Mouse (Mus musculus) gastrocnemius, postnatal 10 days (tissue): ENCODE results near the gene Foxm1. TPM values are rescaled to one million over a fixed set of nuclear protein-coding genes. Genes with fewer than 3 reads are reported as not detected.
A peak's percentile ranks its signal among the peaks of the same experiment; 100 is the strongest.

Source experiments
- DNase-seq: peaks from one replicate; pipeline ENCODE4 v3.0.0; 2021; ENCODE audit warnings: mixed read lengths
- long read RNA-seq, 2 experiments: library from polyadenylated mRNA; stranded (forward); transcript quantifications; one replicate each; pipeline ENCODE4 v2.0.0; 2021
- total RNA-seq, 2 experiments: library from RNA; stranded (reverse); gene quantifications; 2 replicates each; pipeline ENCODE4 v1.2.3; 2021

Gene Foxm1
- total RNA-seq: 10 to 100 TPM in 1 of 2 experiments, 1 to 10 TPM in 1; 8.6 to 10.4 TPM
- long read RNA-seq, experiment 1, full-length matches to known transcripts: 8 of 16 reads
- long read RNA-seq, experiment 1, partial matches to known transcripts: 4 of 16 reads
- long read RNA-seq, experiment 1, other reads (novel, unspliced or antisense): 4 of 16 reads
- long read RNA-seq, experiment 2, full-length matches to known transcripts: 1 of 5 reads
- long read RNA-seq, experiment 2, partial matches to known transcripts: 0 of 5 reads
- long read RNA-seq, experiment 2, other reads (novel, unspliced or antisense): 4 of 5 reads

GRCm38 (mm10) chr6:128362381-128363006, at the start of gene Foxm1, which contains the start of gene Rhno1:
Gene Foxm1, plus strand, starts transcription at chr6:128362967.
Gene Rhno1, minus strand, starts transcription at chr6:128362911.
- DNase-seq: peak; percentile 87

DNA sequence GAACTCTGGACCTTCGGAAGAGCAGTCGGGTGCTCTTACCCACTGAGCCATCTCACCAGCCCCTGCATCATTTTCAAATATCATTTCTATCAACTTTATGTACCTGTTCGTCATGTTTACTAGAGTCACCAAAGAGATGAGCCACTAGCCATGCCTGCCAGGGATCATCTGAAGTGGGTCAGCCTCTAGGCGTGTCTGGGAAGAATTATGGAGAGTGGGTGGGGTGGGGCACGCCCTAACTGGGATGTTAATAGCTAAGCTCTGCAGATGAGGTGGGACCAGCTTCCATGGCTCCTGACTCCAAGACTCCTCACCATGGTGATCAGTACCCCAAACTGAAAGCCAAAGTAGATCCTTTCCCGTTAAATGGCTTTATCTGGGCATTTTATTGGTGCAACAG, 48.0 kb upstream of the Foxm1 start:
- DNase-seq: no peak

DNA sequence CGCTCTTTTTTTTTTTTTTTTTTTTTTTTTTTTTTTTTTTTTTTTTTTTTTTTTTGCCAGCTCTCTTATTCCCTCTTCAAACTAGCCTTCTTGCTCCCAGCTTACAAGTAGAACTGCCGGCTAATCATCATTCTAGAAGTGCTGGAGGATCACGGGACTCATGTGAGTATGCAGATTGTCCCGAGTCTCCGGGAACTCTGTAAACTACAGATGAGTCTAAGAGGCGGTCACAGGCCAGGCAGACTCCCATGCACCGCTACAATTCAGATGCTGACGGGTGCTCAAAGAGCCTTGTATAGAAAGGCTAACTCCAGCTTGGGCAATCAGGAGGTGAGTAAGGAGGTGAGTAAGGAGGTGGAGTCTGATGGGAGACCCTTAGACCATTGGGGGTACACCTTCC, 47.2 kb upstream of the Foxm1 start:
- no peak for DNase-seq

DNA sequence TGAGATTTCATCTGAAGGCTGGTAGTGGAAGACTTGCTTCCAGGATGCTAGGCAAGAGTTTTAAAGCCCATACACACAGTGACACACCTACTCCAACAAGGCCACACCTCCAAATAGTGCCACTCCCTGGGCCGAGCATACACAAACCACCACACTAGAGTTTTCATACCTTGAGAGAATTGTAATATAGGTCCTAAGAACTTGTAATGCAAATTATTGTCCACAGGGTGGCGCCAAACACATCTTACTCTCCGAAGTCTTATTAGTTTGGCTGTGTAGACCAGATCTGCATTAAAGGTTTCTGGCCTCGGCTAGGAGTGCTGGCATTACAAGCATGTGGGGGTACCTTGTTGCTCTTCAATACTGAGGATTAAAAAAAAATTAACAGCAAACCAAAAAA, 44.5 kb upstream of the Foxm1 start:
- DNase-seq: peak; percentile 48

- DNase-seq: peak; percentile 74
These were observed 28.2 kb upstream of the Foxm1 start for GRCm38 (mm10) chr6:128334397-128335124.

GRCm38 (mm10) chr6:128337467-128337866, 25.3 kb upstream of the Foxm1 start:
- no peak for DNase-seq

DNA sequence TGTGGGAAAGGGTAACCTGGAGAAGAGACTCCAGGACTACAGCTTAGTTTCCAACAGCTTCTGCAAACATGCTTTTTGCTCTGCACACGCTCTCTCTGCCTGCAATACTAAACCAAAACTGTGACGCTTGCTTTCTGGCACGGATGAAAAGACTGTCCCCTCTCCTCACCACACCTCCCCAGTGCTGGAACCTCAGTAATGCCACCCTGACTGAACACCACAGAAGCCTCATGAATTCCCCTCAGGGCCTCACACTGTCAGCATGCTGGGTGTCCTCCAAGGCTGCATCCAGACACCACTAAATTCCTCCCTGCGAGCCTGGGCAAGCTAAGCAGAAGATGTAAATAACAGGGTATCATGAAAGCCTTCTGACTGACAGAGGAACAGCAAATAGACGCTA, 23.9 kb upstream of the Foxm1 start:
- no peak for DNase-seq

- DNase-seq: no peak
These were observed 20.6 kb upstream of the Foxm1 start for GRCm38 (mm10) chr6:128341956-128342723.

DNA sequence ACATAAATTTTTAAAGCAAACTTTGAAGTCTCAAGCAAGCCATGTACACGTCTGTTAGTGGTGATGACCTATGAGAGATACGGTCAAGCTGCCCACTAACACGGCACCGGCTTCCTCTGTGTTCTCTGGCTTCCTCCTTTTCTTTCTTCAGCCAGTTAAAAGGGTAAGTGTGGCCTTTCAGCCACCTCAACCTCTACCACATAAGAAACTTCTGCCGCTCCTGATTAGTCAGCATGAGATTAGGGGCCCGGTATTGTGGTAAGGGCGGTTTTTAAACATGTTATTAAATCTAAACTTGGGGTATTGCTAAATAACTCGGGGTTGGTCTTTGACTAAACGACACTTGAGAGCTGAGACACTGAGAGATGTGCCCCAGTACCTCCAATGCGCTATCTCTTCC, 17.1 kb upstream of the Foxm1 start:
- DNase-seq: no peak

DNA sequence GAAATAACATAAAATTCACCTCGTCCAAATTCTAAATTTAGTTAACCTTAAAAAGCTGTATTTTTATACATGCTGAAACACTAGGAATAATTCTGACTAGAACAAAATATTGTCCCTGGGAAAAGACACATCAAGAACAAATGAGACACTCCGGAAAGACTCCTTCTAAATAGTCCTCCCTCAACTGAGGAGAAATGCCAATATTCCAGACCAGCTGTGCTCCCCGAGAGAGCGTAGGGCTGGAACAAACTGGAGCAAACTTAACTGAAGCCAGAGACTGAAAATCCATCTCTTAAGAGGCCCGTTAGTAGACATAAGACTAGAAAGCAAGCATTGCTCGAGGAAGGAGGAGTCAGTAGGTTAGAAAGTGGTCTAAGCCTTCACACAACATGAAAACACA, 16.0 kb upstream of the Foxm1 start:
- DNase-seq: no peak

GRCm38 (mm10) chr6:128349711-128350110, 13.1 kb upstream of the Foxm1 start:
- no peak for DNase-seq

GRCm38 (mm10) chr6:128354140-128354539, 8.6 kb upstream of the Foxm1 start:
- DNase-seq: no peak

DNA sequence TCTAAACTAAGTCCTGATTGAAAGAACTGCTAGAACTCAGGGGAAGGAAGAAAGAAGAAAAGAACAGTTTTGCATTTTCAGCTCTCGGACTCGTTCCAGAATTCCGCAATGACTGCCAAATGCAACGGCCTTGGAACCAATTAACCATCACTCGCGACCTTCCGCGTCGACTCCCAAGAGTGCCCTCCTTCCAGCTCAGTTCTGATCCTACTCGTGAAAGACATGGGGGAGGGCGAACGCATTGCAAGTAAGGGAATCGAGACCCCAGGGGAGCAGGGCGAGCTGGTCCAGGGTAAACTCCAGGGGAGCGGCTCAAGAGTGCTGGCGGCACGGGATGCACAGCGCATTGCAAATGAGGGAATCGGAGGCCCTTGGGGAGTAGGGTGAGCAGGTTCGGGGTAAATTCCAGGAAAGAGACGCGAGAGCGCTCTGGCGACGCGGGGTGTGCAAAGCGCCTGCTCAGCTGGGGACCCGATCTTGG, 7.5 kb upstream of the Foxm1 start:
- DNase-seq: peak; percentile 43

GRCm38 (mm10) chr6:128355726-128356416, 6.9 kb upstream of the Foxm1 start, which contains the start of gene Tulp3:
Gene Tulp3, minus strand, starts transcription at chr6:128355851.
- DNase-seq: peak; percentile 99

DNA sequence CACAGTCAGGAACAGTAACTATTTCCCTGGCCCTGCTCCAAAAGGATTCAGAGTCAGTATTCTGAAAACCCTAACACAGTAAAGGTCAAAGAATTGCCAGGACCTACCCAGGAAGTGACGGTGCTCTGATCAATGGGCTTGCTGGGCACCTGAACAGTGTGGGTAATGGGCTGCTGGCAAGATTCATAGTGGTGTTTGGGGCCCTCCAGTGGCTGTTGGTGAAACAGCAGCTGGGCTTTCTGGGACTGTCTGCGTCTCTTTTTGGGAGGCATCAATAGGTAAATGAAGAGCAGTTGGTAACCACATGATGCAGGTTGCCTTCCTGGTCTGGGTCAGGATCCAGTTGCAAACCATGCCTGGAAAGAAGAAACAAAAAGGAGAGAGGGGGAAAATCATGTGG, 3.8 kb upstream of the Foxm1 start:
- DNase-seq: peak; percentile 62

DNA sequence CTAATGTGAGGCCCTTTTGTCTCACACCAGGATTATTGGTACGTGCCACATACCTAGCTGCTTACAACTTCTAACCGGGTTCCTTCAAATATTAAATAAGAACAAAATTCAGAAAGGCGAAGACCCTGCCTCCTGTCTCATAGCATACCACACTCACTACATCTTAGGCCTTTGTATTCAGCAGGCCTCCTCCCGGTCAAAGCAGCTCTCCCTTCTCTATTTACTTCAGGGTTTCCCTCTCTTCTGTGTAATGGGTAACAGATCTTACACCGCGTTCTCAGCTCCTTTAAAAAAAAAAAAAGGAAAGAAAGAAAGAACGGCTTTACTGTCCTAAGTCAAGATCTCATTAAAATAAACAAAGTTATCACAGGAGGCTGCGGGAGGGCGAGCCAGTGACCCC, 866 bp upstream of the Foxm1 start:
- DNase-seq: no peak

GRCm38 (mm10) chr6:128363007-128363825, 449 bp downstream of the Foxm1 start:
- peak; percentile 24 for DNase-seq

GRCm38 (mm10) chr6:128364721-128365120, 2.0 kb downstream of the Foxm1 start:
- DNase-seq: no peak

DNA sequence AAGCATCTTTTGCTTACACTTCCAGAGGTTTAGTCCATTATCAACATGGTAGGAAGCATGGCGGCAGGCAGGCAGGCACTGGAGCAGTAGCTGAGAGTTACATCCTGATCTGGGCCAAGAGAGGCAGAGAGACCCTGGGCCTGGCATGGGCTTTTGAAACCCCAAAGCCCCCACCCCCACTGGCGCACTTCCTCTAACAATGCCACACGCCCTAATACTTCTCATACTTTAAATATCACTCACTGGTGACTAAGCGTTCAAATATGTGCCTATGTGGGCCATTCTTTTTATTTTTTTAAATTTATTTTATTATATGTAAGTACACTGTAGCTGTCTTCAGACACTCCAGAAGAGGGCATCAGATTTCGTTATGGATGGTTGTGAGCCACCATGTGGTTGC, 3.7 kb downstream of the Foxm1 start:
- no peak for DNase-seq

- DNase-seq: no peak
These were observed 7.3 kb downstream of the Foxm1 start for GRCm38 (mm10) chr6:128370040-128370439.

GRCm38 (mm10) chr6:128375192-128375591, 12.4 kb downstream of the Foxm1 start, which contains the start of the genes Tex52 and Gm44596:
Gene Tex52, plus strand, starts transcription at chr6:128375456.
Gene Gm44596, plus strand, starts transcription at chr6:128375503.
- peak; percentile 22 for DNase-seq
